Mouse (Mus musculus): ENCODE data around the gene Ccdc171. TPM values are rescaled to one million over a fixed set of nuclear protein-coding genes. Genes with fewer than 3 reads are reported as not detected.

Gene Ccdc171
- polyA plus RNA-seq, 1 experiment from 2014 or later, result 4.1 TPM

DNA sequence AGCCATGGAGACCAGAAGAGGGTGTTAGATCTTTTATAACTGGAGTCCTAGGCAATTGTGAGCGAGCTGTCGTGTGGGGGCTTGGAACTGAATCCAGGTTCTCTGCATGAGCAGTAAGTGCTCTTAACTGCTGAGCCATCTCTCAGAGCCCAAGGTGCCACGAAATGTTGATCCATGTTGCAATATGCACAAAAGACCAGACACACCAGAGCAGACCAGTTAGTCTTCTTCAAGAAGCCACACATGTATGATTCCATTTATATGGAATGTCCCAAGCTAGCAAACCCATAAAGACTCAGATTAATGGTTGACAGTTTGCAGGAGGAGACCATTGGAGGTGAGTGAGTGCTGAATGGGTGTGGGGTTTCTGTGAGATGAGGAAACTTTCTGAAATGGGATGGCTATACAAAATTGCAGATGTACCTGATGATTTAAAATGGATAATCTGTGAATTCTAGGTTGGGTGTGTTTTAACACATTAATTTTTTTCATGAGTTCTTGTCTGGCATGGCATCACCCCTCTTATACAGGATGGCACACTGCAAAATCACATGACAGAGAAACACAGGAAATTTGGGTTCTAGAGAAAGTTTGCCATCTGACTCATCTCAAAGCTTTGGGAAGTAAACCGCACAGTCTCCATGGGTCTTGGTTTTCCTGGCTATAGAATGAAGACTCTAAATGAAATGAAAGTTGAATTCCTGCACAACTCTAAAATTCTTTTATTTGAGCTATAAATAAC is 304.5 kb downstream of the Ccdc171 start:
- H3K4me2 ChIP-seq, result no peak overlapping the region
- ATAC-seq (ENCODE audit: low FRiP score) (no peak), DNase-seq (ENCODE audit: low spot score, missing footprints) (no peak)
- no peak overlapping the region for H3K4me3 ChIP-seq (ENCODE audit: low read depth, low read length)
- WGBS, result 86% methylated on average over 4 of the region's 4 CpGs
- no peaks in the 10 kb centered on the region for H3K36me3 ChIP-seq (ENCODE audit: control insufficient read depth, insufficient read depth, low read length)
- H3K27ac ChIP-seq (ENCODE audit: low read depth, low read length), result no peak overlapping the region
- no peaks in the 10 kb centered on the region for H3K9me3 ChIP-seq (ENCODE audit: control insufficient read depth, low read length)
- H3K9ac ChIP-seq (ENCODE audit: low read length), result no peak overlapping the region
- H3K4me1 ChIP-seq (ENCODE audit: control insufficient read depth, insufficient read depth, low read length), result no peaks in the 10 kb centered on the region
- H3K27me3 ChIP-seq (ENCODE audit: control insufficient read depth, insufficient read depth, low read length), result no peaks in the 10 kb centered on the region

DNA sequence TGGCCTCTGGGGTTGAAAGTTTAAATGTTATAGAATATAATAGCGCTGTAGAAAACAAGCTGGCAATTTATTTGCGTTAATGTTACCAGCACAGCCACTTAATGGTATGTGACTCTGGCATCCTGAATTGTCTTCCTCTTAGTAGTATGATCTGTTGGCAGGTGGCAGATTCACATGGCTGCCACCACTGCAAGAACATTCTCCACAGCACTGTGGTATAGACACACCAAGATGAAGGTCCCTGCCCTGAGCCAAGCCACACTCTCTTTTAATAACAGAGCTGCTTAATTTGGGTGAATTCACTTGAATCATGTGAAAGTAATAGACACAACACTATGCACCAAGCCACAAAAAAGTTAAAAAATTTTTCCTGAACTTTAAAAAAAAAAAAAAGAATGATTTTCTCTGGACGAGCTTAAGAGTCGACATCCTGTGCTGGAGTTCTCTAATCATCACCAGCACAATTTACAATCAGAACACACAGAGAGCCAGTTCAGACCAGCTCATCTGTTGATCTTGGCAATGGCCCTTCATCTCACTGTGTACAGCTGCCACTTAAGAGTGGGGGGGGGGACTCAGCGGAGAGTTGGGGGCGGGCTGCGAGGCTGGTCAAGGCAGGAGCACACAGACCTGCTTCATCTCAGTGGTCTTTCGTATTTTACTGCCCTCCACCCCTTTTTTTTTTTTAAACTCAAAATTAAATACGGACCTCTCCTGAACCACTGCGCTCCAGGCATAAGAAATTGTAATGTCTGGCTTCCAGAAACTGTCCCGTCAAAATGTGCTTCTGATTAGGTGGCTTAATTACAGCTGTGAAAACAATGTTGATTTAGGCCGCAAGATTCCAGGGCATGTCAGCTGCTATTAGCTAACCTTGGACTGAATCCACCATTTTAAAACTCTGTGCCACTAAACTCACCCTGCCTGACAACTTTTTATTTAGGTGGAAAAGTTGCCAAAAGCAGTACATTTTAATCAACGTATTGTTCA is 305.8 kb downstream of the Ccdc171 start:
- Histone ChIP-seq H3K4me2 (no peak overlapping the region), H3K36me3 (ENCODE audit: control insufficient read depth, insufficient read depth, low read length) (no peaks in the 10 kb centered on the region), H3K27me3 (ENCODE audit: control insufficient read depth, insufficient read depth, low read length) (no peaks in the 10 kb centered on the region), H3K27ac (ENCODE audit: low read depth, low read length) (no peak overlapping the region), H3K4me1 (ENCODE audit: control insufficient read depth, insufficient read depth, low read length) (no peaks in the 10 kb centered on the region), H3K4me3 (ENCODE audit: low read depth, low read length) (no peak overlapping the region), H3K9me3 (ENCODE audit: control insufficient read depth, low read length) (no peaks in the 10 kb centered on the region), H3K9ac (ENCODE audit: low read length) (no peak overlapping the region)
- no peak for DNase-seq (ENCODE audit: low spot score, missing footprints)
- 81% methylated on average over 13 of the region's 13 CpGs for WGBS
- ATAC-seq (ENCODE audit: low FRiP score), result no peak

DNA sequence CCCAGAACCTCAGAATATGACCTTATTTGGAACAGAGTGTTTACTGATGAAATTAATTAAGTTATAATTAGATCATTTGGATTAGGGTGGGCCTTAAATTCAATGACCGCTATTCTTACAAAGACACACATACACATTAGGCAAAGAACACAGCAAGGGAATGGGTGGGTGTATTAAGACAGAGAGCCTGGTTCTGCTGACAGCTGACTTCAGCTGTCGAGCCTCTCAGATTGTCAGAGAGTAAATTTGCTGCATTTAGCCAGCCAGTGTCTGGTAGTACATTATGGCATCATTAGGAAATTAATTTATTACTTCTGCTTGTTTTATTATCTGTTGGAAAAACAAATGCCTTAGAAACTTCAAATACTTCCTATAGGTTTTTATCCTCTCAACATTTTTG is 313.7 kb downstream of the Ccdc171 start:
- Histone ChIP-seq H3K4me3 (ENCODE audit: low read depth, low read length) (no peak overlapping the region), H3K9me3 (ENCODE audit: control insufficient read depth, low read length) (no peaks in the 10 kb centered on the region), H3K27ac (ENCODE audit: low read depth, low read length) (no peak overlapping the region), H3K27me3 (ENCODE audit: control insufficient read depth, insufficient read depth, low read length) (no peaks in the 10 kb centered on the region), H3K9ac (ENCODE audit: low read length) (no peak overlapping the region), H3K4me1 (ENCODE audit: control insufficient read depth, insufficient read depth, low read length) (no peaks in the 10 kb centered on the region), H3K36me3 (ENCODE audit: control insufficient read depth, insufficient read depth, low read length) (no peaks in the 10 kb centered on the region), H3K4me2 (no peak overlapping the region)
- ATAC-seq (ENCODE audit: low FRiP score) (no peak), DNase-seq (ENCODE audit: low spot score, missing footprints) (no peak)
- 85% methylated on average over 2 of the region's 2 CpGs for WGBS

DNA sequence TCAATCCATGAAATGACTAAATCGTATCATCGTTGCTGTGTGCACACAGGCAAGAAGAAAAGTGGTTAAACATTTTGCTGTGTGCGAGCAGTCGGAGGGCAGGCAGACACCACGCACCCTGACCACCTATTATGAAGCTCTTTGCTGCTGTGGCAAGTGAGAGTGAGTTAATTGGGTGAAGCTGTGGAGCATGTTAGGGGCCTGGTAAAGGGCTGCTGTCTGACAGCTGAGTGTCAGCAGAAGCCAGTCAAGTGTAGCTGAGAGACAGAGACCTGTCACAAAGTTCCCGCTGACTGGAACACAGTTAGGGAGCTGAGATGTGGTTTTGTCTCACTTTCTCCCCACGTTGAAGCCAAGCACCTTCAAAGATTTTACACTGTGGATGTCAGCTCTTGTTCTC is 321.0 kb downstream of the Ccdc171 start:
- ATAC-seq (ENCODE audit: low FRiP score) (no peak), DNase-seq (ENCODE audit: low spot score, missing footprints) (no peak)
- Histone ChIP-seq H3K27me3 (ENCODE audit: control insufficient read depth, insufficient read depth, low read length) (no peaks in the 10 kb centered on the region), H3K4me2 (no peak overlapping the region), H3K4me3 (ENCODE audit: low read depth, low read length) (no peak overlapping the region), H3K9ac (ENCODE audit: low read length) (no peak overlapping the region), H3K4me1 (ENCODE audit: control insufficient read depth, insufficient read depth, low read length) (no peaks in the 10 kb centered on the region), H3K36me3 (ENCODE audit: control insufficient read depth, insufficient read depth, low read length) (no peaks in the 10 kb centered on the region), H3K27ac (ENCODE audit: low read depth, low read length) (no peak overlapping the region), H3K9me3 (ENCODE audit: control insufficient read depth, low read length) (no peaks in the 10 kb centered on the region)
- WGBS, result 60% methylated on average over 7 of the region's 7 CpGs

DNA sequence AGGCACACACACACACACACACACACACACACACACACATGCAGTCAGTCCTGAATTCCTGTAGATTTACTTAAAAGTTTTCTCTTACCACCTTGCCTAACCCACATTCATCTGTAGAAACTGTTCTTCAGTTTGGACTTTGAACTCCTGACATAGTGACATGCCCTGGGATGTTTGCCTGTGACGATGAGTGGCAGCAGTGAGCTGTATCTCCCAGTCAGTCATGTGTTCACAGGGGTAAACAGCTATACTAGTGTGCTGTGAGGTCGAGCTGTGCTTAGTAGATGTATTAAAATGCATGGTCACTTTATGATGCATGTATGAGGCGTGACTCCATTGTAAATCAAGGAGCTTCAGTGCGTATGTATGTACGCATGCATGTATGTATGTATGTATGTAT is 328.5 kb downstream of the Ccdc171 start:
- Histone ChIP-seq H3K9me3 (ENCODE audit: control insufficient read depth, low read length) (no peaks in the 10 kb centered on the region), H3K27me3 (ENCODE audit: control insufficient read depth, insufficient read depth, low read length) (no peaks in the 10 kb centered on the region), H3K4me1 (ENCODE audit: control insufficient read depth, insufficient read depth, low read length) (no peaks in the 10 kb centered on the region), H3K9ac (ENCODE audit: low read length) (no peak overlapping the region), H3K4me2 (no peak overlapping the region), H3K4me3 (ENCODE audit: low read depth, low read length) (no peak overlapping the region), H3K27ac (ENCODE audit: low read depth, low read length) (no peak overlapping the region), H3K36me3 (ENCODE audit: control insufficient read depth, insufficient read depth, low read length) (no peaks in the 10 kb centered on the region)
- no peak for ATAC-seq (ENCODE audit: low FRiP score)
- 86% methylated on average over 5 of the region's 5 CpGs for WGBS
- DNase-seq (ENCODE audit: low spot score, missing footprints), result no peak

DNA sequence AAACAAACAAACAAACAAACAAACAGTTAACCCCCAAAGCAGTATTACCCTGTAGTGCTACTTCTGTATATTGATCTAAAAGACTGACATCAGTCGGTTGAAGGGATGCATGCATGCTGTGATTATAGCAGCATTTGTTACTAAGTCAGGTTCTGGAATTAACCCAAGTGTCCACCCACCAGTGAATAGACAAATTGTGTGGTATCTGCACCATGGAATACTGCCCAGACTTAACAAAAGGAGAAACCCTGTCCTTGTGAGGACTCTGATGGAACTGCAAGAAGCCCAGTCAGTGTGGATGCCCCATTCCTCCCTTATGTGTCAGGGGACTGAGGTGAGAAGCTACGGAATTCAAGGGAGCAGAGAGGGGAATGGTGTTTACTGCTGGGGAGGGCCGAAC is 336.4 kb downstream of the Ccdc171 start:
- Histone ChIP-seq H3K4me2 (no peak overlapping the region), H3K4me3 (ENCODE audit: low read depth, low read length) (no peak overlapping the region), H3K36me3 (ENCODE audit: control insufficient read depth, insufficient read depth, low read length) (no peaks in the 10 kb centered on the region), H3K4me1 (ENCODE audit: control insufficient read depth, insufficient read depth, low read length) (no peaks in the 10 kb centered on the region), H3K27me3 (ENCODE audit: control insufficient read depth, insufficient read depth, low read length) (no peaks in the 10 kb centered on the region), H3K27ac (ENCODE audit: low read depth, low read length) (no peak overlapping the region), H3K9me3 (ENCODE audit: control insufficient read depth, low read length) (no peaks in the 10 kb centered on the region), H3K9ac (ENCODE audit: low read length) (no peak overlapping the region)
- DNase-seq (ENCODE audit: low spot score, missing footprints) (no peak), ATAC-seq (ENCODE audit: low FRiP score) (no peak)
- 91% methylated on average over 3 of the region's 3 CpGs for WGBS

DNA sequence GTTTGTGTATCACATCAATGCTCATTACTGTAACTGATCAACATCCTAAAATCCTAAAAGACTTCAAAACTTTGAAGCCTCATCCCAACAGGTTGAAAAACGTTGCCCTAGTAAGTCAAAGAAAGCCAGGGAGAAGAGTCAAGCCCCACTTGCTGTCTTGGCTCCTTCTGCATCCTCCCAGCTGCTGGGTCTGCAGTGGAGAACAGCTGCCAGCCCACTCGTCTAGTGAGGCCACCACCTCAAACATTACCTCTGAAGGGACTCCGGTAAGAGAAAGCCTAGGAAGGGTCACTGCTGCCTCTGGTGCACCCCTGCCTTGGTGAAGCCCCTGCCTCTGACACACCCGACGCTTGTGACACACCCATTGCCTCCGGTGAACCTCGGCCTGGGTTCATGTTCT is 336.9 kb downstream of the Ccdc171 start:
- 86% methylated on average over 7 of the region's 7 CpGs for WGBS
- DNase-seq (ENCODE audit: low spot score, missing footprints) (no peak), ATAC-seq (ENCODE audit: low FRiP score) (no peak)
- no peaks in the 10 kb centered on the region for H3K27me3 ChIP-seq (ENCODE audit: control insufficient read depth, insufficient read depth, low read length)
- H3K36me3 ChIP-seq (ENCODE audit: control insufficient read depth, insufficient read depth, low read length), result no peaks in the 10 kb centered on the region
- H3K4me2 ChIP-seq, result no peak overlapping the region
- H3K27ac ChIP-seq (ENCODE audit: low read depth, low read length), result no peak overlapping the region
- no peaks in the 10 kb centered on the region for H3K9me3 ChIP-seq (ENCODE audit: control insufficient read depth, low read length)
- H3K4me3 ChIP-seq (ENCODE audit: low read depth, low read length), result no peak overlapping the region
- no peaks in the 10 kb centered on the region for H3K4me1 ChIP-seq (ENCODE audit: control insufficient read depth, insufficient read depth, low read length)
- no peak overlapping the region for H3K9ac ChIP-seq (ENCODE audit: low read length)

DNA sequence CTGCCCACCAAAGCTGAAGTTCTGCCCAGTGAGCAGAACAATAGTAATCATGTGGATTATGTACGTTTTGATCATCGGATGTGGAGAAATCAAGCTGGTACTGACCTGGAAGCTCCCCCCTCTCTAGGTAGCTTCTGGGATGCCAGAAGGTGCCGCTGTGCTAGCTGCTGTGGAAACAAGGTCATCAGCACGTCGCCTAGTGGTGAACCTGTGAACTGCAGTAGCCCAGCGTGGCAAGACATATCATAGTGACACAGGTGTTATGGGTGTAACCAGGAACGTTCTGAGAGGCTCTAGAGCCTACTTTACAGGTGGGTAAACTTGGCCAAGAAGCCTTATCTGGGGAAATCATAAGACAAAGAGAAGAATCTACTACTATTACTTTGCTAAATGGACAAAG is 351.3 kb downstream of the Ccdc171 start:
- H3K36me3 ChIP-seq (ENCODE audit: control insufficient read depth, insufficient read depth, low read length), result no peaks in the 10 kb centered on the region
- no peak overlapping the region for H3K9ac ChIP-seq (ENCODE audit: low read length)
- H3K27ac ChIP-seq (ENCODE audit: low read depth, low read length), result no peak overlapping the region
- H3K4me1 ChIP-seq (ENCODE audit: control insufficient read depth, insufficient read depth, low read length), result no peaks in the 10 kb centered on the region
- no peaks in the 10 kb centered on the region for H3K9me3 ChIP-seq (ENCODE audit: control insufficient read depth, low read length)
- WGBS, result 58% methylated on average over 7 of the region's 7 CpGs
- DNase-seq (ENCODE audit: low spot score, missing footprints) (no peak), ATAC-seq (ENCODE audit: low FRiP score) (no peak)
- no peaks in the 10 kb centered on the region; the same call in 1 of the 2 replicates for H3K27me3 ChIP-seq (ENCODE audit: control insufficient read depth, insufficient read depth, low read length)
- H3K4me2 ChIP-seq, result no peak overlapping the region
- H3K4me3 ChIP-seq (ENCODE audit: low read depth, low read length), result no peak overlapping the region

DNA sequence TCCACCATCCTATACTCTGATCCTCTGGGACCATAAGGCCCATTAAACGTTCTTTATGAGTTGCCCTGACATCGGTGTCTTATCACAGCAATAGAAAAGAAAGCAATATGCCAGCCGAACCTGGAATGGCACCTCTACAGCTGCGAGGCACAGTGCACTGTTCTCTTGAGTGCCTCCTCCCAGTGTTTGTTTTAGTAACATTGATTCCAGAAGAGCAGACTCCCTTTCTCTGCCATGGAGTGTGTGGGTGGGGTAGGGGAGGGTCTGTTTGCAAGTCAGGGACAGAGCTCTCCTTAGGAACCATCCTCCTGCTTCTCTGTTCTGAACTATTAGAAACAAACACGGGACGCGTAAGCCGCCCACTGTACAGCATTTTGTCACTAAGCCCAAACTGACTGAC is 352.9 kb downstream of the Ccdc171 start:
- Histone ChIP-seq H3K36me3 (ENCODE audit: control insufficient read depth, insufficient read depth, low read length) (no peaks in the 10 kb centered on the region), H3K4me1 (ENCODE audit: control insufficient read depth, insufficient read depth, low read length) (no peaks in the 10 kb centered on the region), H3K4me3 (ENCODE audit: low read depth, low read length) (no peak overlapping the region), H3K4me2 (no peak overlapping the region), H3K27ac (ENCODE audit: low read depth, low read length) (no peak overlapping the region), H3K9ac (ENCODE audit: low read length) (no peak overlapping the region), H3K9me3 (ENCODE audit: control insufficient read depth, low read length) (no peaks in the 10 kb centered on the region), H3K27me3 (ENCODE audit: control insufficient read depth, insufficient read depth, low read length) (no peaks in the 10 kb centered on the region; the same call in 1 of the 2 replicates)
- 80% methylated on average over 8 of the region's 8 CpGs for WGBS
- ATAC-seq (ENCODE audit: low FRiP score) (no peak), DNase-seq (ENCODE audit: low spot score, missing footprints) (no peak)
